Mouse (Mus musculus) lung, embryonic 14.5 days (tissue): ENCODE data around the gene Ralgps1. TPM values are rescaled to one million over a fixed set of nuclear protein-coding genes. Genes with fewer than 3 reads are reported as not detected.
A peak's percentile ranks its signal among the peaks of the same experiment; 100 is the strongest.

ENCODE experiments used
- ATAC-seq: fragments of 200-750 bp; cut with Nextera tagmentation; 2 replicates; pipeline ENCODE4 v1.8.0; 2017; ENCODE audit warnings: mild to moderate bottlenecking, moderate TSS enrichment, moderate library complexity; ENCODE audit not compliant: insufficient read depth
- DNase-seq: peaks from one replicate; pipeline ENCODE4 v3.0.0-alpha.2; 2015
- H3K27ac ChIP-seq: fragments of 300-500 bp; sonication (generic); 2 replicates; pipeline ENCODE4 v1.5.1; 2014; ENCODE audit warnings: low read depth, mild to moderate bottlenecking, moderate library complexity
- H3K27me3 ChIP-seq: fragments of 300-500 bp; sonication (generic); 2 replicates; pipeline ENCODE4 v1.6.1; 2014; ENCODE audit warnings: low read length, control low read depth; ENCODE audit not compliant: insufficient read depth
- H3K36me3 ChIP-seq: fragments of 300-500 bp; sonication (generic); 2 replicates; pipeline ENCODE4 v1.6.1; 2014; ENCODE audit warnings: control low read depth; ENCODE audit not compliant: insufficient read depth
- H3K4me1 ChIP-seq: fragments of 300-500 bp; sonication (generic); 2 replicates; pipeline ENCODE4 v1.6.1; 2014; ENCODE audit warnings: antibody characterized with exemption, control low read depth; ENCODE audit not compliant: insufficient read depth
- H3K4me2 ChIP-seq: fragments of 300-500 bp; sonication (generic); 2 replicates; pipeline ENCODE4 v1.6.1; 2014; ENCODE audit warnings: mild to moderate bottlenecking
- H3K4me3 ChIP-seq: fragments of 300-500 bp; sonication (generic); 2 replicates; pipeline ENCODE4 v1.5.1; 2014; ENCODE audit warnings: low read depth, low read length
- H3K9ac ChIP-seq: fragments of 300-500 bp; sonication (generic); 2 replicates; pipeline ENCODE4 v1.6.1; 2014
- H3K9me3 ChIP-seq: fragments of 300-500 bp; sonication (generic); 2 replicates; pipeline ENCODE4 v1.6.1; 2016; ENCODE audit warnings: low read depth, low read length, control low read depth
- CTCF ChIP-seq: IDR thresholded peaks from 2 replicates; pipeline ENCODE4 v1.5.1; 2016; ENCODE audit warnings: antibody characterized with exemption, low read depth
- WGBS: fragments of 180-500 bp; shearing (Covaris S2); extraction: QIAGEN DNeasy Blood & Tissue Kit; methylation state at CpG from one replicate; pipeline ENCODE4 v1.1.7; 2014; 5-methylcytosine and 5-hydroxymethylcytosine counted together
- polyA plus RNA-seq: library from polyadenylated mRNA; unstranded; fragments of >200 nt; fragmentation: Nextera tagmentation; extraction: Ambion mirVana; gene quantifications from 2 replicates; pipeline ENCODE4 v1.2.1, GENCODE M21; 2014

Ralgps1 gene
- polyA plus RNA-seq, 1 experiment from 2014 or later: 6.1 TPM

DNA sequence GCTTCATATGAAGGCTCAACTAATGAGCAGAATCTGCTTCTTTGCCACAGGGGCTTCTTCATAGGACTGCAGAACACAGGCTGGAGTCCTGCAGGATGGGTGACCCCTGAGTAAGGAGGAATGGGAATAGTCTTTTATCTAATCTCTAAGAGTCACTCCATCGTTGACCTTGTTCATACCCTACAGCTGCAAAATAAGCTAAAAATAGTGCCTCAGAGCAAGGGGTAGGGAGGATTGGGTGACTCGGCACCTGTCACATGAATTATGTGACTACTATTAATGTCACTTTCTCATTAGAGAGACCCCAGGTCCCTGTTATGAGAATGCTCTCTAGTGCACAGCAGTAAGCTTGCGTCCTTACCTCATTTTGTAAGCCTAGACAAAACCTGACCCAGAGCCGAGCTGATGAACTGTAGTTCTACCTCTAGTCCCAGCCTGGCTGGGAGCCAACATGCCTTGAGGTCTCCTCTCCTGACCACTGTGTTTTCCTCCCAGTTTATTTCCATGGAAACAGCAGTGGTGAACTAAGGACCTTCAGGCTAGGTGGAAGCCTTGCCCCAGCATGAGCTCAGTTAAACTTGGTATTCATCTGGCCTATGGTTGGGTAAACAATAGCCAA lies 117.6 kb downstream of the Ralgps1 start:
- TF ChIP-seq CTCF: no peak
- DNase-seq: peak; percentile 34
- WGBS: 43% methylated on average over 4 of the region's 4 CpGs
- Histone ChIP-seq H3K9ac (no peak overlapping the region), H3K9me3 (no peaks in the 10 kb centered on the region), H3K4me2 (no peak overlapping the region), H3K36me3 (no peaks in the 10 kb centered on the region), H3K27ac (no peak overlapping the region), H3K4me3 (no peak overlapping the region), H3K4me1 (0 out of 2 replicates have a peak, but pooled peaks cover 4% of the 10 kb centered on the region), H3K27me3 (no peaks in the 10 kb centered on the region)
- no peak for ATAC-seq

- TF ChIP-seq CTCF: no peak
- Histone ChIP-seq H3K27ac (no peak overlapping the region), H3K4me3 (no peak overlapping the region), H3K9me3 (no peaks in the 10 kb centered on the region), H3K4me2 (no peak overlapping the region), H3K9ac (no peak overlapping the region), H3K36me3 (no peaks in the 10 kb centered on the region), H3K27me3 (no peaks in the 10 kb centered on the region), H3K4me1 (0 out of 2 replicates have a peak, but pooled peaks cover 4% of the 10 kb centered on the region)
- DNase-seq: no peak
- no peak for ATAC-seq
- 79% methylated on average over 6 of the region's 6 CpGs for WGBS
Measured at GRCm38 (mm10) chr2:33252751-33253150, 118.5 kb downstream of the Ralgps1 start.

DNA sequence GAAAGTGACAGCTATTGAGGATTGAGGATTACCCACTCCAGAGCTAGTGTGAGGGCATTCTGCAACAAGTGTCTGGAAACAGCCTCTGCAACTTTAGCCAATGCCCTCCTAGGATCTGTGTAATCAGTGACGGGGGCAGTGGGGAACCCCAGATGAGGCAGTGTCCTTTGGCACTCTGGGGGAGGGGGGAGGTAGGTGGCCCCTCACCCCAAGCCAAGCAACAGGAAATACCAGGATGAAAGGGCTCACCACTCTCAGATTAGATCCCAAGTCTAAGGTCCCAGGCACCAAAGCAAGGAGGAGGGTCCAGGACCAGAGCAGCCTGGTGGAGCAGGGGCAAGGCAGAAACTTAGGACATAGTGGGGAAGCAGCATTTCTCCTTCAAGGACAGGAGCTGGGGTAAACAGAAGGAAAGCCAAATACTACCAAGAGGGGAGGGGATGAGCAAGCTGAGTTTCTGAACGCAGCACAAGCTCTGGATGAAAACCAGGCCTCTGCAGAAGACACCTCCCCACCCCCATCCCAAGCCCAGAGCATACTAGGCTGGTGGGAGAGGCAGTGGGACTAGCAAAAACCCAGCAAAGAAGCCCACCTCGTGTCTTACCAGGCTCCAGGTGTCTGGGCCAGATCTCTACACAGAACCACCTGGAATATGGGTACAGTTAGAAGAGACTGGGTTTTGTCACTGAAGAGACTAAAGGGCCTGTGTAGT lies 121.2 kb downstream of the Ralgps1 start:
- no peak for TF ChIP-seq CTCF
- Histone ChIP-seq H3K4me2 (no peak overlapping the region), H3K27me3 (no peaks in the 10 kb centered on the region), H3K36me3 (peaks cover 16% of the 10 kb centered on the region; the same call in 1 of the 2 replicates), H3K4me1 (0 out of 2 replicates have a peak, but pooled peaks cover 4% of the 10 kb centered on the region), H3K4me3 (no peak overlapping the region), H3K9me3 (no peaks in the 10 kb centered on the region), H3K9ac (no peak overlapping the region), H3K27ac (no peak overlapping the region)
- WGBS: 48% methylated on average over 3 of the region's 3 CpGs
- ATAC-seq (no peak), DNase-seq (no peak)

- no peak overlapping the region for H3K27ac ChIP-seq
- H3K36me3 ChIP-seq: peaks cover 23% of the 10 kb centered on the region; the same call in 1 of the 2 replicates
- 84% methylated on average over 7 of the region's 7 CpGs for WGBS
- DNase-seq: no peak
- H3K9ac ChIP-seq: no peak overlapping the region
- no peak for ATAC-seq
- no peak overlapping the region for H3K4me3 ChIP-seq
- H3K27me3 ChIP-seq: no peaks in the 10 kb centered on the region
- H3K4me1 ChIP-seq: no peaks in the 10 kb centered on the region
- no peak for TF ChIP-seq CTCF
- no peak overlapping the region for H3K4me2 ChIP-seq
- H3K9me3 ChIP-seq: no peaks in the 10 kb centered on the region
Measured at GRCm38 (mm10) chr2:33248549-33248948, 122.7 kb downstream of the Ralgps1 start.

DNA sequence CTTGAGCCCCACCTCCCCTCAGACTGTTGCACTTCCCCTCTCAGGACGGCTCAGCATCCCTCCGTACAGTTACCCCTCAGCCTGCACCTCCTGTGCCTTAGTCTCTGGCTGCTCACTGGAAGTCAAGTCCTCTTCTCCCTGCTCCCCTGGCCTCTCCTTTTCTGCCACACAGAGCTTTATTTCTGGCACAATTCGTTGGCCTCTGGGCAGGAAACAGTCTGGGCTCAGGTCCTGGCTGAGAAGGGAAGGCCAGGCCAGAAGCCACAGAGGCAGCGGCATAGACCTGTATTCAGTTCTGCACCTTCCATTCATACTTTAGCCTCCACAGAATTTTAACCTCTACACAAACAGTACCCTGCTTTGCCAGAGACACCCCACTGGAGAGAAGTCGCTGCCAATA lies 124.4 kb downstream of the Ralgps1 start:
- no peak for ATAC-seq
- DNase-seq: no peak
- Histone ChIP-seq H3K4me1 (no peaks in the 10 kb centered on the region), H3K36me3 (peaks cover 26% of the 10 kb centered on the region; the same call in 1 of the 2 replicates), H3K4me2 (no peak overlapping the region), H3K27ac (no peak overlapping the region), H3K9me3 (no peaks in the 10 kb centered on the region), H3K27me3 (no peaks in the 10 kb centered on the region), H3K4me3 (no peak overlapping the region), H3K9ac (no peak overlapping the region)
- 82% methylated on average over 5 of the region's 5 CpGs for WGBS
- TF ChIP-seq CTCF: no peak

DNA sequence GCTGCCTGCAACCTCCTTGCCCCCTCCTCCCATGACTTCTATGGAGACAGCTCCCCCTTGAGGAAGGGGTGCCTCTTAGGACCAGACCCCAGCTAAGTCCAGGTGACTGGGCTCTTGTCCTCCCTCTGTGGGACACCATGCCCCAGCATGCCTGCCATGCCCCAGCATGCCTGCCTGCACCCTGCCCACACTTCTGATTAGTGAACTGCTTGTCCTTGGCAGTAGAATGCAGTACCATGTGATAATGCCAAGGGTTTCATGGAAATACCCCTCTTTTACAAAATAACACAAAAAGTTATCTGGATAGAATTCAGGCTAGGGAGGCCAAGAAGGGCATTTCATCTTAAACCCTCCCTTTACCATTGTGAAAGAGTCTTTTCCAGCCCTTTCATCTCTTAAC lies 125.9 kb downstream of the Ralgps1 start:
- Histone ChIP-seq H3K4me2 (no peak overlapping the region), H3K4me1 (no peaks in the 10 kb centered on the region), H3K27ac (no peak overlapping the region), H3K9me3 (no peaks in the 10 kb centered on the region), H3K27me3 (no peaks in the 10 kb centered on the region), H3K36me3 (peaks cover 26% of the 10 kb centered on the region; the same call in 1 of the 2 replicates), H3K9ac (no peak overlapping the region), H3K4me3 (no peak overlapping the region)
- no peak for ATAC-seq
- DNase-seq: no peak
- no peak; the same call in 1 of the 2 replicates for TF ChIP-seq CTCF

GRCm38 (mm10) chr2:33244880-33245279 lies 126.4 kb downstream of the Ralgps1 start:
- H3K9ac ChIP-seq: no peak overlapping the region
- no peak for ATAC-seq
- DNase-seq: no peak
- TF ChIP-seq CTCF: no peak
- H3K4me1 ChIP-seq: no peaks in the 10 kb centered on the region
- H3K9me3 ChIP-seq: no peaks in the 10 kb centered on the region
- peaks cover 26% of the 10 kb centered on the region; the same call in 1 of the 2 replicates for H3K36me3 ChIP-seq
- no peaks in the 10 kb centered on the region for H3K27me3 ChIP-seq
- no peak overlapping the region for H3K4me2 ChIP-seq
- WGBS: 72% methylated on average over 6 of the region's 6 CpGs
- no peak overlapping the region for H3K27ac ChIP-seq
- H3K4me3 ChIP-seq: no peak overlapping the region
